Mouse (Mus musculus) monocyte, adult 2 months (primary cell): ENCODE measurements around the gene Lcn8.
A peak's percentile ranks its signal among the peaks of the same experiment; 100 is the strongest.
"Not testable (repeated sequence)": the region's sequence is repeated elsewhere in the genome, so short reads cannot be mapped to it uniquely, and the experiment has no call there.

ENCODE experiments used
- DNase-seq, 2 experiments: peaks; one replicate each; pipeline ENCODE4 v3.0.0; 2022; ENCODE audit warnings: low spot score in 2 of 2, low read depth in 1 of 2

The Lcn8 gene

DNA sequence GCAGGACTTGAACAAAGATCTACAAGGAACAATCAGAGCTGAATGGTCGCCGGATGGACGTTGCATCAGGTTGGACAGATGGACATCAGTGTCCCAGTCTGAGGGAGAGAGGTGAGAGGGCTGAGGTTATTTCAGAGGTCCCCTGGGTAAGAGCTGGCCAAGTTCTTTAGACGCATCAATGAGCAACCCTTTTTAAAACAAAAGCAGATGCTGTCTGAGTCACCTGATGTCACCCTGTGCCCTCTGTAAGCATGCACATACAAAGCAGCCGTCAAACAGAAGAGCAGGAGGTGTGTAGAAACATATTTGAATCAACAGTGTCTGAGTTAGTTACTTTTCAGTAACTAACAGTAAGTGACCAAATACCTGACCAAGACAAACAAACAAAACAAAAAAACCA is 11.2 kb downstream of the Lcn8 start:
- no peak for DNase-seq

DNA sequence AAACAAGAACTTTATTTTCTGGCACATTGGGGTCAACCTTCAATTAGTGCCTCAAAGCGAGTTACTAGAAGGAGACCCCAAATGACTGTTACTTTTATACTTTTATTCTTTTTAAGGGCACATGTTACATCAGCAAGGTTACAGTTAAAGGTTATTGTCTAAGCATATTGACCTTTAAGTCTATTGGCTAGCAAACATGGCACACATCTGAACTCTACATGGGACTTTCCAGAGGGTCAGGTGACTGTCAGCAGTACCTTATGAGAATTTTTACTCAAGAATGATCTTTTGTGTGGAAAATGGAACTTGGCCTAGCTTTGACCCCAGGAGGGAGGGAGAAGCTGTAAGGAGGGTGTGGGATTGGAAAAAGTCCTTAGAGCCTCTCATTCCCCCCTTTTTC is 13.6 kb downstream of the Lcn8 start:
- no peak for DNase-seq

DNA sequence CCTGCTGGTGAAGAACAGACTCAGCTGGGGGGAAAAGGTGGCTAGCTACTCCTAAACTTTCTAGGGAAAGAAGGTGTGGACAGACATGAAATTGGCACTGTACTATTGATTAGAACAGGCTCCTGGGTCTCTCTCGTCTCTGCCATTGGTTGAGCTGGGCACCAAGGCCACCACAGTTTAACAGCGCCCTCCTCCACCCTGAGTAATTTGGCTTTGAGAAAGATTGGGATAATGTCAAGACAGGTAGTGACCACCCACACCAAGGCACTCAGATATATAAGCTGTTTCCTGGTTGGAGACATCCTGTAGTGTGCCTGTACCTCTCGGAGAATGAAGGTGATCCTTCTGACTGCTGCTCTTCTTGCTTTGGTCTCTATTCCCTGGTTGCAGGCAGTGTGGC is 23.6 kb downstream of the Lcn8 start, which contains the start of gene Lcn6:
Gene Lcn6, plus strand, starts transcription at position 301 of the 400 bp plus-strand sequence.
- DNase-seq: no peak

- no peak for DNase-seq
Measured at GRCm38 (mm10) chr2:25679559-25679958, 26.6 kb downstream of the Lcn8 start.

DNA sequence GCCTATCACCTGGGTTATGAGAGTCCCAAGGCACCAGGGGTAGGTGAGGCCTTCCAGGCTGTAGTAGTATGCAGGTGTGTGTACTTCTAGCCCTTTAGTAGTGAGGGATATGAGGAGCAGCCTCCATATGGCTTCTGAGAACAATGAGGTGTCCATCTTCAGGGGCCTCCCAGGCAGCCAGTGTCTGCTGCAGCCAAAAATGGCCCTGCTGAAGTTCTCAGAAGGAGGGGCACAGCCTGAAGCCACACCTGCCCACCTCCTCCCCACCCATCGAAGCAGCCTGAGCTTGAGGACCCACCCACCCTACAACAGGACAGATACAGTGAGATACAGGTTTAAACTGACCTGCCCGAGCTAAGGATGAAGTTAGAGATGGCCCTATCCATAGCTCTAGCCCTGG is 29.5 kb downstream of the Lcn8 start, which contains the start of gene Lcn10:
Gene Lcn10, plus strand, starts transcription at position 301 of the 400 bp plus-strand sequence.
- DNase-seq: no peak

DNA sequence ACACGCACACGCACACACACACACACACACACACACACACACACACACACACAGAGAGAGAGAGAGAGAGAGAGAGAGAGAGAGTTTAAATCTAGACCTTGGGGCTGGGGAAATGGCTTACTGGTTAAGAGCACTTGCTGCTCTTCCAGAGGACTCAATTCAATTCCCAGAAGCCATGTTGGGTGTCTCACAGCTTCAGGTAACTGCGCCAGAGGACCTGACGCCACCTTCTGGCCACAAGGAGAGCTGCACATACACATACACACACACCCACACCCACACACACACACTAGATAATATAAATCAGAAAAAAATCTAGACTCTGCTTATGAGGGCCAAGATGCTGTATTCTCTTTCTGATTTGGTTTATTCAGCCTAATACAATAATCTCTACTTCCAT is 34.0 kb downstream of the Lcn8 start:
- DNase-seq: no peak

DNA sequence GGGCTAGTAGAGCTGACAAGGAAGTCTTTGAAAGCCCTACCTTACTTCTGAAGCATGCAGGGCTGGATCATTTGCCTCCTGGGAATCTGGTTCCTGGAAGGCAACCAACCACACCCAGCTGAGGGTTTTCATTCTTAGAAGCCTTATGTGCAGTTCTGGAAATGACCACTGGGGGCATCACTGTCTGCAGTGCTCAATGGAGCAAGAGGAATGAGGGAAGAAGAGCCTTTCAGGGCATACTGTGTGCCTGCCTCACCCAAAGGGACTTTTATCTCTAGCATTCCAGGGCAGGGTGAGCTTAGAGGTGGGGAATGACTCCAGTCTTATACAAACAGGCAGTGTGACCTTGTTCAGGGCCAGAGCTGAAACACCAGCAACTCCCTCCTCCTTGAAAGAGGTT is 41.7 kb downstream of the Lcn8 start:
- peak; percentile 16 to 29 for DNase-seq

DNA sequence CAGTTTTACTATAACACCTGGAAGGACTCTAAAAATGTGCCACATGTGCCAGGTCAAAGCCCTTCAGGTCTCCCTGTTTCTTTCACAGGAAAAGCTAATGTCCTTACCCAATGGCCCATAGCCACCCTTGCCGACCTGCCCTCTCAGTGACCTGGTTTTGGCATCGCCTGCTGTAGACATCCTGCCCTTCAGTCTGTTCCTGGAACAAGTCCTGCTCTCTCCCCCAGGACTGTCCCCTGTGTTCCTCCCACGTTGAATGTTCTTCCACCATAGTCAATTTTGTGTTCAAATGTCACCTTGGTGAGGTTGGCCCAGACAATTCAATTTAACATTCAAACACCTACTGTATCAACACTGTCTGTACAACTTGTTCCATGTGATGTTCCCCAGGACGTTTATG is 44.0 kb downstream of the Lcn8 start:
- DNase-seq: no peak

- no peak for DNase-seq
Measured at GRCm38 (mm10) chr2:25698696-25699095, 45.8 kb downstream of the Lcn8 start.

GRCm38 (mm10) chr2:25699743-25700142 is 46.8 kb downstream of the Lcn8 start, which contains the start of gene Obp2a:
Gene Obp2a, plus strand, starts transcription at chr2:25700043.
- DNase-seq: not testable (repeated sequence)

- DNase-seq: no peak
Measured at GRCm38 (mm10) chr2:25701001-25701400, 48.1 kb downstream of the Lcn8 start.

DNA sequence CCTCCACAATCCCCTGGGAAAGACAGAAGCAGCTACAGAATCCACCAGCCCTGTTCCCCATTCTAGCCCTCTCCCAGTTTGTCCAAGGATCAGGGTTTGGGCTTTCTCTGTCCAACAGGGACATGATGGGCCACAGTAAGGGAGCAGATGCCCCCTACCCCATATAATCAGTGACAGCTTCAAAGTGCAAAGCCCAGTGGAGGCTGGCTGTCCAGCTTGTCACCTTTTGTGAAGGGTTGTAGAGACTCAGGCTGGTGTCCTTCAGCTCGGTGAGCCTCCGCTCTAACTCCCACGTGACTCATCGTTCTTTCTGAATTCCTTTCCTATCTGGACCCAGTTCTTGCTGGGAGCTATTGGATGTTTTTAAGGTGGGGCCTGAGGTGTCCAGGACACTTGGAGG is 50.8 kb downstream of the Lcn8 start:
- no peak for DNase-seq
